Mouse (Mus musculus) cerebellum, adult 2 months (tissue): Measurements from ENCODE around the gene Snx21. TPM values are rescaled to one million over a fixed set of nuclear protein-coding genes. Genes with fewer than 3 reads are reported as not detected.

ENCODE experiments used
- DNase-seq, 2 experiments: peaks; one replicate each; pipeline ENCODE4 v3.0.0; 2021
- H3K27ac ChIP-seq: fragments of 200-500 bp; 2 replicates; pipeline ENCODE4 v1.5.1; 2012; ENCODE audit warnings: low read length, control low read depth, inconsistent platforms; ENCODE audit not compliant: insufficient read depth
- H3K27me3 ChIP-seq: fragments of 200-500 bp; 2 replicates; pipeline ENCODE4 v1.6.1; 2012; ENCODE audit warnings: inconsistent platforms, mild to moderate bottlenecking, low read length, moderate library complexity; ENCODE audit not compliant: control insufficient read depth, insufficient read depth
- H3K4me1 ChIP-seq: fragments of 200-500 bp; 2 replicates; pipeline ENCODE4 v1.6.1; 2011; ENCODE audit warnings: low read length; ENCODE audit not compliant: control insufficient read depth, insufficient read depth
- H3K4me3 ChIP-seq: fragments of 200-500 bp; replicated peaks from 2 replicates; pipeline ENCODE3; 2011; ENCODE audit warnings: mild to moderate bottlenecking, low read depth, low read length, control low read depth; ENCODE audit not compliant: insufficient read depth
- CTCF ChIP-seq: fragments of 200-500 bp; IDR thresholded peaks from 2 replicates; pipeline ENCODE4 v1.5.1; 2011; ENCODE audit warnings: low read depth, mild to moderate bottlenecking, control low read depth, low read length, moderate library complexity, borderline replicate concordance; ENCODE audit not compliant: insufficient read depth
- POLR2A ChIP-seq: fragments of 200-500 bp; IDR thresholded peaks from 2 replicates; pipeline ENCODE4 v1.6.1; 2011; ENCODE audit warnings: low read length, control low read depth, borderline replicate concordance; ENCODE audit not compliant: insufficient read depth
- WGBS: fragments of 180-500 bp; shearing (Covaris S2); methylation state at CpG from one replicate; pipeline ENCODE4 v1.1.7; 2018; 5-methylcytosine and 5-hydroxymethylcytosine counted together
- polyA plus RNA-seq: library from polyadenylated mRNA; depleted of rRNA; stranded (reverse); fragments of >200 nt; gene quantifications from 2 replicates; pipeline ENCODE4 v1.2.3, GENCODE M21; 2012

Snx21 gene
- polyA plus RNA-seq, 1 experiment, result 70.7 TPM

DNA sequence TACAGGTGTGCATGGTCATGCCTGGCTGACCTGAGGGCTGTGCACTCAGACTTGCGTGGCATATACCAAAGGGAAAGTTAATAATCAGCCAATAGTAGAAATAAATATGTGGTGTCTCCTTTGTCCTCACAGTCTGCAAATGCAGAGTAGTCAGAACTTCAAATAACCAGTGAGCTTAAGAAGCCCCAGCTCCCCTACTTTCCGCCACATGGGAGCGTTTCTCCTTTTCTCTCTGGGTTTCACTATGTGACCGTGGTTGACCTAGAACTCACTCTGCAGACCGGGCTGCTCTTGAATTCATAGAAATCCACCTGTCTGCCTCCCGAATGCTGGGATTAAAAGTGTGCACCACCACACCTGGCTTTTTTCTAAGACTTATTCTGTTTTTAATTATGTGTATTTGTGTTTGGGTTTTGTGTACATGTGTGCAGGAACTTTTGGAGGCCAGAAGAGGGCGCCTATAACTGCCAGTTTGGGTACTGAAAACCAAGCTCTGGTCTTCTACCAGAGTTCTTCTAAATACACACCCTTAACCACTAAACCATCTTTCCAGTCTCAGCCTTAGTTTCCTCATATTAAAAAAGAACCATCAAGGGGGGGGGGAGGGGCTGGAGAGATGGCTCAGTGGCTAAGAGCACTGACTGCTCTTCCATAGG, 1.6 kb upstream of the Snx21 start:
- no peak for DNase-seq
- Histone ChIP-seq H3K27ac (no peak overlapping the region), H3K4me3 (no peak overlapping the region), H3K27me3 (no peaks in the 10 kb centered on the region), H3K4me1 (peaks cover 9% of the 10 kb centered on the region)
- TF ChIP-seq CTCF (no peak), POLR2A (no peak)
- 79% methylated on average over 7 of the region's 7 CpGs for WGBS

DNA sequence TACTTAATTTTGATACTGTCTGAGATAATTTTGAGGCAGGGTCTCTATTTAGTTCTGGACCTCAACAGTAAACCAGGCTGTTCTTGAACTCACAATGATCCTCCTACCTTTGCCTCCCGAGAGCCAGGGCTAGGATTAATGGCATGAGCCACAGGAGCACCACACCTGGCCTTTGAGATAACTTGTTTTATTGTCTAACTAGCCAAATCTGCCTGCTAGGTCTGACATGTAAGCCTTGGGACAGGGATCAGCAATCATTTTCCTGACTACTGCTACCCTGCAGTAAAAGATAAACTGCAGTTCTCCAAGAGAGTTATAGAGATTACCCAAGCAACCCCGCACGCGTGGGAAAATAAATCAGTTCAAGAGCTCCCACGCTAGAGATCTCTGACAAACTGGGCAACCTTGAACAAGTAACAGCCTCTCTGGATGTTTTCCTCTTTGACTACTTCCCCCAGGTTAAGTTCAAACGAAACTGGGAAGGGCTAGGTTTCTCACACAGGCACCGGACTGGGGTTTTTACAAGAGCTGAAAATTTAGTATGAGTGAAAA, 678 bp upstream of the Snx21 start:
- no peak for DNase-seq
- no peak overlapping the region for H3K27ac ChIP-seq
- WGBS, result 4% methylated on average over 7 of the region's 7 CpGs
- peak overlapping the region; percentile 61 for H3K4me3 ChIP-seq
- H3K4me1 ChIP-seq, result peaks cover 8% of the 10 kb centered on the region
- no peak for TF ChIP-seq CTCF
- TF ChIP-seq POLR2A, result no peak
- H3K27me3 ChIP-seq, result no peaks in the 10 kb centered on the region

DNA sequence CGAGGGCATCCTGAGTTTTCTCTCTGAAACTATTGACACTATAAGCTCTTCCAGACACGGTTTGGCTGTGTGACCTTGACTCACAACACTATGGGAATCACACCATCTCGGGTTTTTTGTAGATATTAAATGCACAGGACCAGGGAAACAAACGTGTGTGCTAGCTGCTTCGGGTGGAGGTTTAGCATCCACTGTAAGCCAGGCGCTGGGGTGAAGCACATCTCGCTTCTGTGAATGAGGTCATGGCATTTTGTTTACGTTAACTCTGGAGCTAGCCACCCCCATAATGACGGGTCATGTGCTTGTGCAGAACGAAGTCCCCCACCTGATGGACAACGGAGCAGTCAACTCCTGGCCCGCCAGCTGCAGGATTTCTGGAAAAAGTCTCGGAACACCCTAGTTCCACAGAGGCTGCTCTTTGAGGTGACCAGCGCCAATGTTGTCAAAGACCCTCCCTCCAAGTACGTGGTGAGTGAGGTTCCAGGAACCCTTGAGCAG, 814 bp downstream of the Snx21 start:
- peak overlapping the region; percentile 61 for H3K4me3 ChIP-seq
- peak overlapping the region; percentile 78 for H3K27ac ChIP-seq
- 9% methylated on average over 15 of the region's 15 CpGs for WGBS
- no peak for DNase-seq
- H3K4me1 ChIP-seq, result peaks cover 11% of the 10 kb centered on the region
- TF ChIP-seq CTCF (no peak), POLR2A (no peak)
- no peaks in the 10 kb centered on the region for H3K27me3 ChIP-seq

DNA sequence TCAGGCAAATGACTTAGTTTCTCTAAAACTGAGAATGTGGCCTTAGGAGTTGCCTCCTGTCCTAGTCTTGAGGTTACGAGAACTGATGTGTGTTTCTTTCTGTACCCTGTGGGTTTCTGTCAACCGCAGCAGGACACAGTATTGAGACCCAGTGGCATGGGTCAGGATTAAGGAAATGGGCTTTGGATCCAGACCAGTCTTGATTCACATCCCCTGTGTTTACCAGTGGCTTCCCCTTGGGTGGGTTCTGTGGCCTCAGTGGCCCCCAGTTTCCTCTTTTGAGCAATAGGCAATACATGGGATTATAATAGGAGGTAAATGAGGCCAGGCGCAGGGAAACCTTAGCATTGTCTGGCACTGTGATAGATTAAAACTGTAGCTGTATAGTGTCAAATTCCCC, 1.4 kb downstream of the Snx21 start:
- WGBS, result 89% methylated on average over 3 of the region's 3 CpGs
- Histone ChIP-seq H3K4me3 (peak overlapping the region; percentile 61), H3K27ac (peak overlapping the region; percentile 78; the same call in 1 of the 2 replicates), H3K4me1 (peaks cover 14% of the 10 kb centered on the region), H3K27me3 (no peaks in the 10 kb centered on the region)
- DNase-seq, result peak in 1 of 2 experiments; percentile 42
- no peak for TF ChIP-seq POLR2A
- no peak for TF ChIP-seq CTCF

DNA sequence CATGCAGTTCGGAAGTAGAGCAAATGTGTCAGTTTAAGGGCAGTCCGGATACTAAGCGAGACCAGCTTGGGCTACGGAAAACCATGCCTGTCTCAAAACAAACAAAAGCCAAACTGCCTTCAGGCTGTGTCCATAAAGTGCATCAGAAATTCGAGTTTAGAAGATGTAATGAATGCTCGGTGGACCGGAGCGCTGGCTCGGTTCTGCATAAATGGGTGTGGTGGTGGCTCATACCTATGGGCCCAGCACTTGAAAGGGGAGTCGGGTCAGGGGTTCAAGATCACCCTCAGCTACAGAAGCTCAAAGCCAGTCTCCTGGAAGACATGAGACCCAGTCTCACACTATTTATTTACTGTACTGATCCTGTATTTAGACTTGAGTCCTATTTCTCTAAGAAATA, 2.2 kb downstream of the Snx21 start:
- H3K4me3 ChIP-seq, result no peak overlapping the region
- no peak for DNase-seq
- no peak for TF ChIP-seq POLR2A
- TF ChIP-seq CTCF, result no peak
- no peaks in the 10 kb centered on the region for H3K27me3 ChIP-seq
- H3K4me1 ChIP-seq, result peaks cover 20% of the 10 kb centered on the region
- H3K27ac ChIP-seq, result no peak overlapping the region; the same call in 1 of the 2 replicates
- 76% methylated on average over 10 of the region's 10 CpGs for WGBS

DNA sequence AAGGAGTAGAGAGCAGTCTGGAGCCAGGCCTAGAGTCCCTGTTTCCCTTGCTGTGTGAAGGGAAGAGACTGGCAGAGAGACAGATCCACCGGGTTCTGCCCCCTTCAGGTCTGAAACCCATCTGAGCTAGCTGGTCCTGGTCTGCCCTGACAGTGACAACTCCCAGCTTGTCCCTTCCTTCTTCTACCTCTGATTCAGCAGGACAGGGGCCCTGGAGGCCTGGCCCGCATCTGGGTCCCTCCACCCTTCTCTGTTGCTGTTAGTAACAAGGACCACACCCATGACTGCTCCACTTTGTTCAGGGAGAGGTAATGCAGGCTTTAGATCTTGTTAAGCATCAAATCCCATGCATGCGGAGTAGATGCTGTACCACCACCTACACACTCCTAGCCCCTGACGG, 2.8 kb downstream of the Snx21 start:
- Histone ChIP-seq H3K27me3 (no peaks in the 10 kb centered on the region), H3K4me1 (peaks cover 25% of the 10 kb centered on the region), H3K4me3 (no peak overlapping the region), H3K27ac (no peak overlapping the region)
- no peak for DNase-seq
- TF ChIP-seq POLR2A (no peak), CTCF (no peak)
- 71% methylated on average over 4 of the region's 4 CpGs for WGBS

DNA sequence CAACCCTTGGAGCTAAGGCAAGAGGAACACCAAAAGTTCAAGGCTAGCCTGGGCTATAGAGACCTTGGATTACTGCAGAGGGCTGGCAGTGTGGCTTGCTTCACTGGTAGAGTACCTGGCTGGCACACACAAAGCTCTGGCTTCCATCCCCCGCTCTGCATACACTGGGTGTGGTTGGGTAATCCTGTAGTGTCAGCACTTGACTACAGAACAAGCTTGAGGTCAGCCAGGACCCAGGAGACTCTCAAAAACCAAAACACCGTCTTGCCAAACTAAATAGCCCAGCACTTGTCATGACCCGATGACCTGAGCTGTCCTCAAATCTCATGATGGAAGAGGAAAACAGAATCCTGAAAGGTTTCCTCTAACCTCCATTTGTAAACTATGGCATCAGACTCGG, 4.8 kb downstream of the Snx21 start:
- Histone ChIP-seq H3K27ac (no peak overlapping the region), H3K4me3 (no peak overlapping the region), H3K4me1 (peaks cover 27% of the 10 kb centered on the region), H3K27me3 (no peaks in the 10 kb centered on the region)
- DNase-seq, result no peak
- WGBS, result 81% methylated on average over 4 of the region's 4 CpGs
- TF ChIP-seq CTCF, result no peak
- no peak for TF ChIP-seq POLR2A

DNA sequence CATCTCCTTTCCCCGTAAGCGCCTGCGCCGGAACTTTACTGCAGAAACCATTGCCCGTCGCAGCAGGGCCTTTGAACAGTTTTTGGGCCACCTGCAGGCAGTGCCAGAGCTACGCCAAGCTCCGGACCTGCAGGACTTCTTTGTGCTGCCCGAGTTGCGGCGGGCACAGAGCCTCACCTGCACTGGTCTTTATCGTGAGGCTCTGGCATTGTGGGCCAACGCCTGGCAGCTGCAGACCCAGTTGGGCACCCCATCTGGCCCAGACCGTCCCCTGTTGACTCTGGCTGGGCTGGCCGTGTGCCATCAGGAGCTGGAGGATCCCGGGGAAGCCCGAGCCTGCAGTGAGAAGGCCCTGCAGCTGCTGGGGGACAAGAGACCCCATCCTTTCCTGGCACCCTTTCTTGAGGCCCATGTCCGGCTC, 6.2 kb downstream of the Snx21 start:
- H3K4me3 ChIP-seq, result no peak overlapping the region
- peak; percentile 73 to 74 for DNase-seq
- TF ChIP-seq CTCF (no peak), POLR2A (no peak)
- WGBS, result 16% methylated on average over 18 of the region's 18 CpGs
- H3K4me1 ChIP-seq, result peaks cover 27% of the 10 kb centered on the region
- no peaks in the 10 kb centered on the region for H3K27me3 ChIP-seq
- H3K27ac ChIP-seq, result peak overlapping the region; percentile 8; the same call in 1 of the 2 replicates
